ENCODE assay signal across 1 mouse cellular context in the genomic region with DNA sequence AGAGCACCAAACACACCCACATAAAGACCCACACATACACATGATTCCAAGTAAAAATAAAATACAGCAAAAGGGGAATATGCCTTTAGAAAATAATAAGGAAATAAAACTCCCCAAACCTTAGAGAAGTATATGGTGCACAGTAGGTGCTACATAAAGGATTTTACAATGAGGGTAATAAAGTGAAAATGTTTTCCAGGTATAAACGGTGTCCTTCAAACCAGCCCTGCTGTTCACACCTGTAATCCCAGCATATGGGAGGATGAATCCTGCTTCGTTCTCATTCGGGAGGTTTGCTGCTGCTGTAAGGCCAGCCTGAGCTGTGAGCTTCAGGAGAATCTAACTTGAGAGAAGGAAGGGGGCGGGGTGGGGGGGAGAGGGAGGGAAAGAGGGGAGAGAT.
TF ChIP-seq lines count a peak whose summit lies in the region.

No protein-coding gene starts in this region.

TF ChIP-seq in CH12.LX, 34 proteins besides CTCF, POLR2A, EP300 and RAD21:
- TF ChIP-seq ETS1 (conservative IDR thresholded peaks at IDR 0.05; ENCODE audit: low read depth, low read length) = no peak
- no peak for TF ChIP-seq CHD2 (IDR thresholded peaks at IDR 0.05; ENCODE audit: low read length)
- no peak for TF ChIP-seq RCOR1 (conservative IDR thresholded peaks at IDR 0.05; ENCODE audit: low read depth, low read length)
- no peak for TF ChIP-seq ELF1 (IDR thresholded peaks at IDR 0.05; ENCODE audit: low read depth, low read length)
- no peak for TF ChIP-seq TBP (conservative IDR thresholded peaks at IDR 0.05; ENCODE audit: low read depth, low read length)
- no peak for TF ChIP-seq ZMIZ1 (IDR thresholded peaks at IDR 0.05; ENCODE audit: low read depth, low read length)
- TF ChIP-seq KAT2A (IDR thresholded peaks at IDR 0.05; ENCODE audit: insufficient replicate concordance, low read length) = no peak
- TF ChIP-seq CHD1 (IDR thresholded peaks at IDR 0.05; ENCODE audit: low read depth, low read length) = no peak
- TF ChIP-seq MXI1 (IDR thresholded peaks at IDR 0.05; ENCODE audit: low read depth, low read length) = no peak
- TF ChIP-seq UBTF (IDR thresholded peaks at IDR 0.05; ENCODE audit: low read depth, low read length) = no peak
- no peak for TF ChIP-seq POLR2AphosphoS2 (IDR thresholded peaks at IDR 0.05; ENCODE audit: low read depth, low read length)
- TF ChIP-seq MAX (IDR thresholded peaks at IDR 0.05; ENCODE audit: low read length) = no peak
- no peak for TF ChIP-seq USF2 (conservative IDR thresholded peaks at IDR 0.05; ENCODE audit: low read depth, low read length)
- TF ChIP-seq E2F4 (IDR thresholded peaks at IDR 0.05; ENCODE audit: insufficient replicate concordance, low read depth, low read length) = no peak
- TF ChIP-seq ZKSCAN1 (IDR thresholded peaks at IDR 0.05; ENCODE audit: borderline replicate concordance, low read depth, low read length) = no peak
- no peak for TF ChIP-seq ZC3H11A (IDR thresholded peaks at IDR 0.05; ENCODE audit: low read depth, low read length)
- no peak for TF ChIP-seq JUN (IDR thresholded peaks at IDR 0.05; ENCODE audit: insufficient read depth, low read depth, low read length)
- TF ChIP-seq ZNF384 (IDR thresholded peaks at IDR 0.05; ENCODE audit: low read depth, low read length) = no peak
